Mouse (Mus musculus) liver, postnatal 0 days (tissue): Measurements from ENCODE around the gene Akt2. TPM values are rescaled to one million over a fixed set of nuclear protein-coding genes. Genes with fewer than 3 reads are reported as not detected.

Source experiments
- ATAC-seq: fragments of 200-750 bp; cut with Nextera tagmentation; 2 replicates; pipeline ENCODE4 v1.8.0; 2017; ENCODE audit warnings: mild to moderate bottlenecking, moderate library complexity
- DNase-seq: peaks from one replicate; pipeline ENCODE4 v3.0.0-alpha.2; 2016
- H3K27ac ChIP-seq: fragments of 300-500 bp; sonication (generic); 2 replicates; pipeline ENCODE4 v1.5.1; 2014; ENCODE audit warnings: antibody characterized with exemption, moderate library complexity, mild to moderate bottlenecking, low read depth
- H3K27me3 ChIP-seq: fragments of 300-500 bp; sonication (generic); 2 replicates; pipeline ENCODE4 v1.6.1; 2014; ENCODE audit warnings: low read length, control low read depth, mixed read lengths; ENCODE audit not compliant: insufficient read depth
- H3K36me3 ChIP-seq: fragments of 300-500 bp; sonication (generic); replicated peaks from 2 replicates; pipeline ENCODE4 v1.6.1; 2014; ENCODE audit warnings: mild to moderate bottlenecking, control low read depth, low read length, moderate library complexity, mixed read lengths; ENCODE audit not compliant: insufficient read depth
- H3K4me1 ChIP-seq: fragments of 300-500 bp; sonication (generic); 2 replicates; pipeline ENCODE4 v1.6.1; 2014; ENCODE audit warnings: antibody characterized with exemption, mild to moderate bottlenecking, control low read depth; ENCODE audit not compliant: insufficient read depth
- H3K4me2 ChIP-seq: fragments of 300-500 bp; sonication (generic); 2 replicates; pipeline ENCODE4 v1.6.1; 2014; ENCODE audit warnings: low read depth, mild to moderate bottlenecking, low read length, moderate library complexity, mixed read lengths
- H3K4me3 ChIP-seq: fragments of 300-500 bp; sonication (generic); 2 replicates; pipeline ENCODE4 v1.5.1; 2014; ENCODE audit warnings: low read depth, low read length
- H3K9ac ChIP-seq: fragments of 300-500 bp; sonication (generic); replicated peaks from 2 replicates; pipeline ENCODE4 v1.6.1; 2014; ENCODE audit warnings: mild to moderate bottlenecking, moderate library complexity
- H3K9me3 ChIP-seq: fragments of 300-500 bp; sonication (generic); 2 replicates; pipeline ENCODE4 v1.6.1; 2016; ENCODE audit warnings: mild to moderate bottlenecking, control low read depth, low read length, mixed read lengths
- CTCF ChIP-seq: sonication (generic); IDR thresholded peaks from 2 replicates; pipeline ENCODE4 v1.5.1; 2016; ENCODE audit warnings: antibody characterized with exemption, low read depth
- EP300 ChIP-seq: IDR thresholded peaks from 2 replicates; pipeline ENCODE4 v1.6.1; 2016; ENCODE audit warnings: antibody characterized with exemption, low read depth, mild to moderate bottlenecking
- WGBS: fragments of 180-500 bp; shearing (Covaris S2); extraction: QIAGEN DNeasy Blood & Tissue Kit; methylation state at CpG from one replicate; pipeline ENCODE4 v1.1.7; 2014; ENCODE audit not compliant: insufficient replicate concordance; 5-methylcytosine and 5-hydroxymethylcytosine counted together
- polyA plus RNA-seq: library from polyadenylated mRNA; unstranded; fragments of >200 nt; fragmentation: Nextera tagmentation; extraction: Ambion mirVana; gene quantifications from 2 replicates; pipeline ENCODE4 v1.2.1, GENCODE M21; 2015

Gene Akt2
- polyA plus RNA-seq, 1 experiment from 2014 or later: 25.5 TPM

- peak; percentile 33 for ATAC-seq
- peaks cover 57% of the 10 kb centered on the region for H3K27me3 ChIP-seq
These were observed 62.5 kb downstream of the Akt2 start, which contains the start of gene Ttc9b for GRCm38 (mm10) chr7:27653681-27654437. Gene Ttc9b, plus strand, starts transcription at chr7:27653915.

GRCm38 (mm10) chr7:27654607-27655276 is 63.4 kb downstream of the Akt2 start:
- Histone ChIP-seq H3K9me3 (no peaks in the 10 kb centered on the region), H3K4me1 (no peaks in the 10 kb centered on the region), H3K36me3 (no peaks in the 10 kb centered on the region), H3K4me2 (no peak overlapping the region), H3K27me3 (peaks cover 57% of the 10 kb centered on the region), H3K27ac (no peak overlapping the region), H3K4me3 (no peak overlapping the region), H3K9ac (no peak overlapping the region)
- ATAC-seq (no peak), DNase-seq (no peak)
- TF ChIP-seq EP300 (no peak), CTCF (peak; percentile 66)
- 55% methylated on average over 20 of the region's 20 CpGs for WGBS

More at GRCm38 (mm10) chr7:27653681-27654437, 62.5 kb downstream of the Akt2 start, which contains the start of gene Ttc9b:
- Histone ChIP-seq H3K9me3 (no peaks in the 10 kb centered on the region), H3K36me3 (no peaks in the 10 kb centered on the region), H3K4me3 (no peak within 1 kb of the TSS), H3K4me2 (no peak within 1 kb of the TSS), H3K9ac (no peak within 1 kb of the TSS), H3K27ac (no peak within 1 kb of the TSS), H3K4me1 (no peaks in the 10 kb centered on the region)
- WGBS: 7% methylated on average over 53 of the region's 62 CpGs
- peak; percentile 54 for DNase-seq
- TF ChIP-seq CTCF (no peak), EP300 (no peak)

- peaks cover 57% of the 10 kb centered on the region for H3K27me3 ChIP-seq
- ATAC-seq: no peak
- H3K4me3 ChIP-seq: no peak overlapping the region
- no peak overlapping the region for H3K9ac ChIP-seq
- no peak overlapping the region for H3K27ac ChIP-seq
- no peak for TF ChIP-seq EP300
- TF ChIP-seq CTCF: no peak
- no peak for DNase-seq
- 36% methylated on average over 11 of the region's 11 CpGs for WGBS
- no peaks in the 10 kb centered on the region for H3K4me1 ChIP-seq
- H3K36me3 ChIP-seq: no peaks in the 10 kb centered on the region
- H3K9me3 ChIP-seq: no peaks in the 10 kb centered on the region
- no peak overlapping the region for H3K4me2 ChIP-seq
These were observed 64.2 kb downstream of the Akt2 start for GRCm38 (mm10) chr7:27655545-27655944.

- DNase-seq: no peak
- Histone ChIP-seq H3K27me3 (peaks cover 55% of the 10 kb centered on the region), H3K27ac (no peak overlapping the region), H3K4me2 (no peak overlapping the region), H3K9ac (no peak overlapping the region), H3K9me3 (no peaks in the 10 kb centered on the region), H3K4me3 (no peak overlapping the region), H3K36me3 (no peaks in the 10 kb centered on the region), H3K4me1 (no peaks in the 10 kb centered on the region)
- 82% methylated on average over 16 of the region's 16 CpGs for WGBS
- ATAC-seq: no peak
- no peak for TF ChIP-seq EP300
These were observed 65.2 kb downstream of the Akt2 start for GRCm38 (mm10) chr7:27656600-27656999.

- Histone ChIP-seq H3K4me1 (no peaks in the 10 kb centered on the region), H3K36me3 (no peaks in the 10 kb centered on the region), H3K9me3 (no peaks in the 10 kb centered on the region), H3K9ac (no peak overlapping the region), H3K4me3 (no peak overlapping the region), H3K27me3 (peaks cover 47% of the 10 kb centered on the region), H3K4me2 (no peak overlapping the region), H3K27ac (no peak overlapping the region)
- no peak for ATAC-seq
- 32% methylated on average over 47 of the region's 53 CpGs for WGBS
- DNase-seq: no peak
- TF ChIP-seq EP300: no peak
These were observed 66.6 kb downstream of the Akt2 start for GRCm38 (mm10) chr7:27657824-27658395.
